Mouse (Mus musculus) neural tube, embryonic 15.5 days (tissue): Measurements from ENCODE around the gene Ctnnd2. TPM values are rescaled to one million over a fixed set of nuclear protein-coding genes. Genes with fewer than 3 reads are reported as not detected.

ENCODE experiments used
- ATAC-seq: fragments of 200-750 bp; cut with Nextera tagmentation; 2 replicates; pipeline ENCODE4 v1.8.0; 2017; ENCODE audit warnings: mild to moderate bottlenecking, moderate TSS enrichment, moderate library complexity; ENCODE audit not compliant: low FRiP score
- H3K27ac ChIP-seq: fragments of 300-500 bp; sonication (generic); replicated peaks from 2 replicates; pipeline ENCODE4 v1.5.1; 2015; ENCODE audit warnings: mild to moderate bottlenecking, inconsistent platforms
- H3K27me3 ChIP-seq: fragments of 300-500 bp; sonication (generic); replicated peaks from 2 replicates; pipeline ENCODE4 v1.6.1; 2015; ENCODE audit warnings: inconsistent platforms
- H3K36me3 ChIP-seq: fragments of 300-500 bp; sonication (generic); 2 replicates; pipeline ENCODE4 v1.6.1; 2015; ENCODE audit warnings: inconsistent platforms
- H3K4me1 ChIP-seq: fragments of 300-500 bp; sonication (generic); 2 replicates; pipeline ENCODE4 v1.6.1; 2015; ENCODE audit warnings: inconsistent platforms
- H3K4me2 ChIP-seq: fragments of 300-500 bp; sonication (generic); 2 replicates; pipeline ENCODE4 v1.6.1; 2015; ENCODE audit warnings: inconsistent platforms, mild to moderate bottlenecking, moderate library complexity
- H3K4me3 ChIP-seq: fragments of 300-500 bp; sonication (generic); replicated peaks from 2 replicates; pipeline ENCODE4 v1.5.1; 2015; ENCODE audit warnings: mild to moderate bottlenecking, inconsistent platforms
- H3K9ac ChIP-seq: fragments of 300-500 bp; sonication (generic); replicated peaks from 2 replicates; pipeline ENCODE4 v1.6.1; 2015; ENCODE audit warnings: mild to moderate bottlenecking, inconsistent platforms
- H3K9me3 ChIP-seq: fragments of 300-500 bp; sonication (generic); replicated peaks from 2 replicates; pipeline ENCODE4 v1.6.1; 2016; ENCODE audit warnings: inconsistent platforms
- WGBS: fragments of 180-500 bp; shearing (Covaris S2); methylation state at CpG from one replicate; pipeline ENCODE4 v1.1.7; 2015; ENCODE audit warnings: mixed read lengths; 5-methylcytosine and 5-hydroxymethylcytosine counted together
- polyA plus RNA-seq: library from polyadenylated mRNA; unstranded; fragments of >200 nt; fragmentation: Nextera tagmentation; extraction: Ambion mirVana; gene quantifications from 2 replicates; pipeline ENCODE4 v1.2.1, GENCODE M21; 2015

Ctnnd2 gene
- polyA plus RNA-seq, 1 experiment from 2014 or later = 67.4 TPM

DNA sequence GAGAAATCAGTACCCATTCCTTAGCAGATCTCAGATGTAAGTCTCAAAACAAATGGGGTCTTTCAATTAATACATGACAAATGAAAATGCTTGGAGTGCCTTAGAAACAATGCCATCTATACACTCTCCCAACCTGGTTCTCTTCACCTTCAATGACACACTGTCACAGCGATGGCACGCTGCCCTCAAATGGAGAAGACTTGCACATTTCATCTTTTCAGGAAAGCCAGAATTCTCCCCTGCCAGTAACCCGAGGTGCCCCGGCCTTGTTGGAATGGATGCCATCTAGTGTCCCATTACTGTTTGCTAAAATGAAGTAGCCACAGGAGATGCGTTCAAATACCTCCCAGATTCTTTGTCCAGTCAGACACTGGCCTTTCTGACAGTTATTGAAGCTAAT, 525.0 kb downstream of the Ctnnd2 start:
- 81% methylated on average over 5 of the region's 5 CpGs for WGBS
- Histone ChIP-seq H3K36me3 (no peaks in the 10 kb centered on the region), H3K27ac (no peak overlapping the region), H3K4me3 (no peak overlapping the region), H3K9ac (no peak overlapping the region), H3K27me3 (no peaks in the 10 kb centered on the region), H3K4me1 (0 out of 2 replicates have a peak, but pooled peaks cover 4% of the 10 kb centered on the region), H3K9me3 (no peaks in the 10 kb centered on the region), H3K4me2 (no peak overlapping the region)
- ATAC-seq = no peak

- no peak for ATAC-seq
- Histone ChIP-seq H3K4me2 (no peak overlapping the region), H3K9me3 (no peaks in the 10 kb centered on the region), H3K9ac (no peak overlapping the region), H3K27ac (no peak overlapping the region), H3K4me3 (no peak overlapping the region), H3K27me3 (no peaks in the 10 kb centered on the region), H3K4me1 (no peaks in the 10 kb centered on the region), H3K36me3 (no peaks in the 10 kb centered on the region)
- 77% methylated on average over 6 of the region's 6 CpGs for WGBS
Measured at GRCm38 (mm10) chr15:30700762-30701161, 528.4 kb downstream of the Ctnnd2 start.

DNA sequence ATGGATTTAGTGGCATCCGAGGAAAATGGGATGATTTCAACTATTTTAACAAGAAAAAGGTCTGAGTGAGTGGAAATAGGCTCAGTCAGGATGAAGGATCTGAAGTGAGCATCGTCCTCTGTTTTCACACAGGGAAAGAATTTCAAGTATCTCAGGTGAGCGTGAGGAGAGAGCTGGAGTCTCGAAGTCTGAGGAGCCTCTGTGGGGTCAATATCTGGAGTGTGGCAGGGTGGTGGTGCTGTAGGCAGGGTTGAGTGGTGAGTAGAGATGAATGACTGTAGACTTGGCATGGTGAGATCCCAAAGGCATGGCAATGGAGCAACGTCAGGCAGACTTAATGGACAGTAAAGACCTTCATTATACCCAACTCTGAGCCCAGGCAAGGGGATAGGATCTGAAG, 529.2 kb downstream of the Ctnnd2 start:
- Histone ChIP-seq H3K27me3 (no peaks in the 10 kb centered on the region), H3K9me3 (no peaks in the 10 kb centered on the region), H3K4me1 (no peaks in the 10 kb centered on the region), H3K4me2 (no peak overlapping the region), H3K9ac (no peak overlapping the region), H3K27ac (no peak overlapping the region), H3K4me3 (no peak overlapping the region), H3K36me3 (no peaks in the 10 kb centered on the region)
- 88% methylated on average over 5 of the region's 5 CpGs for WGBS
- ATAC-seq = no peak

DNA sequence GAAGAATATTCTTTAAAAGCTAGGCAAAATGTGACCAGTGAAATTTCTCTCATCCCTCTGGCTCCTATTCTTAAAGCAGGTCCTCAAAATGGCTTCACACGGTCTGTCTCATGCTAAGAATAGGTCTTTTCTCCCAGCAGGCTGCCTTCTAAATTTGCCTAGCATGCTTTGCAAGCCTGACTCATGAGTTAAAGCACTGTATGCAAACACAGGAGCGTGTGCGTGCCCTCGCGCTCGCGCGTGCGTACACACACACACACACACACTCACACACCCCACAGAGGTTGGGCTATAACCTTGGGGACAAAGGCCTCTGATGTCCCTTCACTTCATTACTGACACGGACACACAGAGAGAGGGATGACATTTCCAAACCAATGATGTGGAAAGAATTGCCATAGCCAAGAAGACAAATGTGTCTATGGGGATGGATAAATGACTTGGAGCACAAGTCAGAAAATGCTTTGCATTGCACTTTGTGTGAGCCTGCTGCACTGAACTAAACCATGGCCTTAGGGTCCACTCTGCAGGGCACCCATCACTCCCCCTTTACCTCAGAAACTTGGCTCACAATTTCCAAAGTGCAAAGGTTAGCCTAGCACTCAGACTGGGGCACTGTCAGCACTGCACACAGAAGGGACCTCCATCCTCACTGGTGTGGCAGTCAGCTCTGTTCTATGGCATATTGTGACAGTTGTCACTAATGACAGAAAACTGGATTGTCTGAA, 536.8 kb downstream of the Ctnnd2 start:
- H3K27me3 ChIP-seq = no peaks in the 10 kb centered on the region
- H3K4me3 ChIP-seq = no peak overlapping the region
- H3K9ac ChIP-seq = no peak overlapping the region
- no peak overlapping the region for H3K4me2 ChIP-seq
- no peaks in the 10 kb centered on the region for H3K36me3 ChIP-seq
- peak overlapping the region; percentile 41 for H3K27ac ChIP-seq
- WGBS = 37% methylated on average over 10 of the region's 10 CpGs
- ATAC-seq = peak; percentile 34
- H3K4me1 ChIP-seq = peaks cover 9% of the 10 kb centered on the region; the same call in 1 of the 2 replicates
- no peaks in the 10 kb centered on the region for H3K9me3 ChIP-seq

DNA sequence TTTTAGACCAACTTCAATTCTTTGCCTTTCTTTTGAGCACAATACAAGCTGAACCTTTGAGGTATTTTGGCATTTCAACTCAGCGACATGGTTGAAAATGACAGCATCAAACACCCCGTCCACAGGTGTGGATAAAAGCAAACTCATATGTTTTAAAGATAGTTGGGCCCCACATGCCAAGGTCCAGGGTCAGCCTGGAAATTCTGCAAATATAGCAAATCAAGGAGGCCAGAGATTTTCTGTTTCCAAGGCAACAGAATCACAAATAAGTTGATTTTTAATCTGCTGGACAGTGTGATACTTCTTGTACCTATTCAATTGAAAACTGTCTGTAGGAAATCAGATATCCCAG, 537.3 kb downstream of the Ctnnd2 start:
- Histone ChIP-seq H3K27me3 (no peaks in the 10 kb centered on the region), H3K36me3 (no peaks in the 10 kb centered on the region), H3K4me1 (peaks cover 9% of the 10 kb centered on the region; the same call in 1 of the 2 replicates), H3K9ac (no peak overlapping the region), H3K27ac (no peak overlapping the region), H3K4me3 (no peak overlapping the region), H3K9me3 (no peaks in the 10 kb centered on the region), H3K4me2 (no peak overlapping the region)
- no peak for ATAC-seq
- 90% methylated on average over 2 of the region's 2 CpGs for WGBS

- WGBS = 89% methylated on average over 2 of the region's 2 CpGs
- Histone ChIP-seq H3K27me3 (no peaks in the 10 kb centered on the region), H3K27ac (no peak overlapping the region), H3K9ac (no peak overlapping the region), H3K4me3 (no peak overlapping the region), H3K9me3 (no peaks in the 10 kb centered on the region), H3K36me3 (no peaks in the 10 kb centered on the region), H3K4me2 (no peak overlapping the region), H3K4me1 (no peaks in the 10 kb centered on the region)
- ATAC-seq = no peak
Measured at GRCm38 (mm10) chr15:30714823-30715222, 542.4 kb downstream of the Ctnnd2 start.

DNA sequence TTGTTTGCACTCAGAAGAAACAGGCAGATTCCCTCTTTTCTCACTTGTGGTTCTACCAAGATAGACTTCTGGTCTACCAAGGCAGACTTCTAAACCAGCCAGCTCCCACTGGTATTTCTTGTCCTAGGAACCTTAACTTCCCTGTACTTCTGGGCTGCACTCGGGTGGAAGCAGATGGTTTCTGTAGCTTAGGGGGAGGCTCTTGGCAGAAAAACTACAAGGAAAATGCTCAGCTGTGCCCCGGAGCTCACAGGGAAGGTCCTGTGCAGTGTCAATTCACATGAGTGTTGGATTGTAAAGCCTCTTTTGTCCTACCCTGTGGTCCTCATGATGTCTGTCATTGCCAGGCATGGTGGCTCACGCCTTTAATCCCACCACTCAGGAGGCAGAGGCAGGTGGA, 546.4 kb downstream of the Ctnnd2 start:
- H3K9ac ChIP-seq = no peak overlapping the region
- no peak overlapping the region for H3K4me2 ChIP-seq
- no peak overlapping the region for H3K4me3 ChIP-seq
- H3K27ac ChIP-seq = no peak overlapping the region
- H3K4me1 ChIP-seq = no peaks in the 10 kb centered on the region
- ATAC-seq = no peak
- no peaks in the 10 kb centered on the region for H3K27me3 ChIP-seq
- WGBS = 86% methylated on average over 3 of the region's 3 CpGs
- H3K36me3 ChIP-seq = no peaks in the 10 kb centered on the region
- H3K9me3 ChIP-seq = no peaks in the 10 kb centered on the region

GRCm38 (mm10) chr15:30719226-30719625, 546.8 kb downstream of the Ctnnd2 start:
- H3K27me3 ChIP-seq = no peaks in the 10 kb centered on the region
- H3K9ac ChIP-seq = no peak overlapping the region
- no peaks in the 10 kb centered on the region for H3K36me3 ChIP-seq
- H3K27ac ChIP-seq = no peak overlapping the region
- WGBS = 69% methylated on average over 2 of the region's 2 CpGs
- no peaks in the 10 kb centered on the region for H3K4me1 ChIP-seq
- ATAC-seq = no peak
- H3K9me3 ChIP-seq = no peaks in the 10 kb centered on the region
- H3K4me3 ChIP-seq = no peak overlapping the region
- no peak overlapping the region for H3K4me2 ChIP-seq

DNA sequence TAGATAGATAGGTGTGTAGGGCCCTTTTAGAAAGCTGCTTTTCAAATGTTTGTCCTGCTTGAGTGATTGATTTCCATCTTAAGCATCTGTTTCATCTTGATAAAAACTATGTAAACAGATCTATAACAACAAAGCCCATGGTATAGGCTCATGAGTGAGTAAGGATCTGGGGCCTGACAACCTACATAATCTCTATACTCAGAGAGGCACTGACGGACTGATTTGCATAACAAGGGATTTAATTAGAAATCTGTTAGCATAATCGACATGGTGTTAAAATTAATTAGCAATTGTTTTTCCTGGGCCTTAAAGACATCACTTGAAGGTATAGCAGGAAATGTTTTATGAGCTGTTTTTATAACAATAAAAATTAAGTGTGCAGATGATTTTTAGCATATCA, 548.7 kb downstream of the Ctnnd2 start:
- no peak for ATAC-seq
- Histone ChIP-seq H3K4me3 (no peak overlapping the region), H3K4me1 (no peaks in the 10 kb centered on the region)

GRCm38 (mm10) chr15:30726066-30726465, 553.7 kb downstream of the Ctnnd2 start:
- H3K4me3 ChIP-seq = no peak overlapping the region
- H3K27ac ChIP-seq = no peak overlapping the region
- no peak overlapping the region for H3K4me2 ChIP-seq
- no peaks in the 10 kb centered on the region for H3K9me3 ChIP-seq
- no peaks in the 10 kb centered on the region for H3K27me3 ChIP-seq
- H3K36me3 ChIP-seq = no peaks in the 10 kb centered on the region
- WGBS = 41% methylated on average over 5 of the region's 5 CpGs
- ATAC-seq = no peak
- H3K4me1 ChIP-seq = no peaks in the 10 kb centered on the region
- no peak overlapping the region for H3K9ac ChIP-seq

More for the DNA sequence above, 548.7 kb downstream of the Ctnnd2 start:
- Histone ChIP-seq H3K4me2 (no peak overlapping the region), H3K9me3 (no peaks in the 10 kb centered on the region), H3K27me3 (no peaks in the 10 kb centered on the region), H3K27ac (no peak overlapping the region), H3K36me3 (no peaks in the 10 kb centered on the region), H3K9ac (no peak overlapping the region)
- WGBS = 31% methylated on average over 2 of the region's 2 CpGs

GRCm38 (mm10) chr15:30738178-30738577, 565.8 kb downstream of the Ctnnd2 start:
- H3K4me2 ChIP-seq = no peak overlapping the region
- H3K9ac ChIP-seq = no peak overlapping the region
- no peaks in the 10 kb centered on the region for H3K27me3 ChIP-seq
- H3K4me3 ChIP-seq = no peak overlapping the region
- H3K4me1 ChIP-seq = peaks cover 14% of the 10 kb centered on the region
- 80% methylated on average over 4 of the region's 4 CpGs for WGBS
- no peaks in the 10 kb centered on the region for H3K36me3 ChIP-seq
- no peak for ATAC-seq
- no peak overlapping the region for H3K27ac ChIP-seq
- no peaks in the 10 kb centered on the region for H3K9me3 ChIP-seq

- H3K4me1 ChIP-seq = peaks cover 14% of the 10 kb centered on the region
- H3K27me3 ChIP-seq = no peaks in the 10 kb centered on the region
- peak; percentile 88 for ATAC-seq
- peak overlapping the region; percentile 60 for H3K27ac ChIP-seq
- no peaks in the 10 kb centered on the region for H3K9me3 ChIP-seq
- H3K4me3 ChIP-seq = no peak overlapping the region
- 8% methylated on average over 6 of the region's 6 CpGs for WGBS
- H3K4me2 ChIP-seq = no peak overlapping the region
- H3K9ac ChIP-seq = no peak overlapping the region
- no peaks in the 10 kb centered on the region for H3K36me3 ChIP-seq
Measured at GRCm38 (mm10) chr15:30740728-30741127, 568.3 kb downstream of the Ctnnd2 start.
